ENCODE assay signal across 8 mouse cellular contexts in genomic region chr6:120001718-120002117, GRCm38 (mm10). TPM values are rescaled to one million over a fixed set of nuclear protein-coding genes. Genes with fewer than 3 reads are reported as not detected.
DNase-seq lines count a peak whose midpoint lies in the region; ATAC-seq and TF ChIP-seq lines count a peak whose summit lies in the region.

No protein-coding gene starts in this region.

- TF ChIP-seq CTCF in cerebellum, adult 2 months (IDR thresholded peaks at IDR 0.05; ENCODE audit: borderline replicate concordance, insufficient read depth, low read depth, low read length) = peak; percentile 43

- no peak overlapping the region for H3K9ac ChIP-seq in liver, embryonic 16.5 days (ENCODE audit: low read depth, low read length)
- H3K9ac ChIP-seq in forebrain, embryonic 13.5 days = no peak overlapping the region

- H3K4me1 ChIP-seq in cerebellum, adult 2 months (ENCODE audit: control insufficient read depth, insufficient read depth, low read length) = no peaks in the 10 kb centered on the region
- peaks cover 5% of the 10 kb centered on the region for H3K4me1 ChIP-seq in liver, embryonic 16.5 days (ENCODE audit: control insufficient read depth, low read depth, low read length)
- H3K4me1 ChIP-seq in forebrain, embryonic 13.5 days = no peaks in the 10 kb centered on the region

- H3K4me2 ChIP-seq in liver, embryonic 16.5 days (ENCODE audit: low read depth, low read length) = no peak overlapping the region
- no peak overlapping the region for H3K4me2 ChIP-seq in forebrain, embryonic 13.5 days

- H3K27ac ChIP-seq in cerebellum, adult 2 months (ENCODE audit: insufficient read depth, low read length) = no peak overlapping the region
- no peak overlapping the region for H3K27ac ChIP-seq in liver, embryonic 16.5 days (ENCODE audit: low read length)
- no peak overlapping the region for H3K27ac ChIP-seq in forebrain, embryonic 13.5 days

- H3K27me3 ChIP-seq in cerebellum, adult 2 months (ENCODE audit: control insufficient read depth, insufficient read depth, low read length) = no peaks in the 10 kb centered on the region
- no peaks in the 10 kb centered on the region for H3K27me3 ChIP-seq in liver, embryonic 16.5 days (ENCODE audit: control insufficient read depth, insufficient read depth, low read depth, low read length)
- no peaks in the 10 kb centered on the region for H3K27me3 ChIP-seq in forebrain, embryonic 13.5 days

- no peak overlapping the region for H3K4me3 ChIP-seq in cerebellum, adult 2 months (replicated peaks; ENCODE audit: insufficient read depth, low read depth, low read length)
- H3K4me3 ChIP-seq in liver, embryonic 16.5 days (ENCODE audit: low read depth, low read length) = no peak overlapping the region
- H3K4me3 ChIP-seq in forebrain, embryonic 13.5 days = no peak overlapping the region

- ATAC-seq in activated CD4-positive, CD25-positive, alpha-beta regulatory T cell, adult 4 months = peak; percentile 66
- peak; percentile 43; the same call in 1 of the 2 replicates for ATAC-seq in liver, embryonic 16.5 days (ENCODE audit: low read depth)
- no peak for ATAC-seq in forebrain, embryonic 13.5 days

- no peaks in the 10 kb centered on the region for H3K9me3 ChIP-seq in liver, embryonic 16.5 days (replicated peaks; ENCODE audit: control insufficient read depth, low read length)
- no peaks in the 10 kb centered on the region for H3K9me3 ChIP-seq in forebrain, embryonic 13.5 days (replicated peaks)

- peak in 1 of 2 experiments; percentile 24 for DNase-seq in cerebellum, adult 2 months
- no peak for DNase-seq in cerebellum, postnatal 36 days
- peak; percentile 24 to 37 for DNase-seq in left cerebral cortex, postnatal 14 days (ENCODE audit: low spot score in 2 of 2)
- DNase-seq in left cerebral cortex, adult 8-10 months (ENCODE audit: low spot score in 2 of 2) = no peak
- DNase-seq in kidney, postnatal 14 days = no peak

- TF ChIP-seq POLR2A in cerebellum, adult 2 months (IDR thresholded peaks at IDR 0.05; ENCODE audit: borderline replicate concordance, insufficient read depth, low read length) = no peak

- peaks cover 20% of the 10 kb centered on the region for H3K36me3 ChIP-seq in liver, embryonic 16.5 days (ENCODE audit: control insufficient read depth, insufficient read depth)
- peaks cover 8% of the 10 kb centered on the region for H3K36me3 ChIP-seq in forebrain, embryonic 13.5 days (ENCODE audit: poor library complexity, severe bottlenecking)

- intact Hi-C loops in left cerebral cortex, postnatal 14 days (cut with DNase I) = loop anchor here (2.0 to 10.0 kb wide), 2 partner anchors 189 to 303 kb away; no protein-coding TSS in a partner anchor

RNA-seq across cellular contexts. Expression of gene Wnk1, which starts 36.8 kb away (rescaled TPM):
- 252 and 288 TPM in 2 replicates for polyA plus RNA-seq in cerebellum, adult 2 months (2012; rRNA removed)
- total RNA-seq in left cerebral cortex, postnatal 14 days (2021) = 100 to 1,000 TPM; 145 to 157 TPM
- 100 to 1,000 TPM; 191 to 267 (median 227) TPM for total RNA-seq in left cerebral cortex, adult 8-10 months (2022)
- polyA plus RNA-seq in activated CD4-positive, CD25-positive, alpha-beta regulatory T cell, adult 4 months (2017; shearing (Covaris generic)) = 100 to 1,000 TPM in 1 of 2 experiments, 10 to 100 TPM in 1; 91.0 to 116 TPM
- polyA plus RNA-seq in liver, embryonic 16.5 days (2015; fragmentation: Nextera tagmentation; extraction: Ambion mirVana) = 23.2 and 28.8 TPM in 2 replicates
- 59.2 and 61.2 TPM in 2 replicates for polyA plus RNA-seq in forebrain, embryonic 13.5 days (2015; fragmentation: Nextera tagmentation; extraction: Ambion mirVana)

Comparison
In these comparisons a context has a peak if more than half of its experiments do, and no peak if none do; other contexts are left out.
1. DNase-seq: peak in left cerebral cortex, postnatal 14 days (2 of 2); none in cerebellum, postnatal 36 days (0 of 2), left cerebral cortex, adult 8-10 months (0 of 2) and kidney, postnatal 14 days (single experiment).